Mouse (Mus musculus) cerebellum, adult 11 months (tissue): ENCODE measurements around the gene Ppp5c.

Experiments
- DNase-seq: peaks from one replicate; pipeline ENCODE4 v3.0.0; 2022

Gene Ppp5c

GRCm38 (mm10) chr7:16978173-16978572, 49.6 kb downstream of the Ppp5c start:
- DNase-seq: no peak

GRCm38 (mm10) chr7:16976298-16976697, 51.4 kb downstream of the Ppp5c start:
- DNase-seq: no peak

GRCm38 (mm10) chr7:16974018-16974417, 53.7 kb downstream of the Ppp5c start:
- no peak for DNase-seq

GRCm38 (mm10) chr7:16971160-16971559, 56.6 kb downstream of the Ppp5c start:
- DNase-seq: no peak

- no peak for DNase-seq
These were observed 59.3 kb downstream of the Ppp5c start for GRCm38 (mm10) chr7:16968414-16968813.

- no peak for DNase-seq
These were observed 66.0 kb downstream of the Ppp5c start for GRCm38 (mm10) chr7:16961678-16962077.

- peak; percentile 84 for DNase-seq
These were observed 68.1 kb downstream of the Ppp5c start, which contains the start of gene Pnmal1 for GRCm38 (mm10) chr7:16959539-16960187. Gene Pnmal1, plus strand, starts transcription at chr7:16959679.

- no peak for DNase-seq
These were observed 71.1 kb downstream of the Ppp5c start for GRCm38 (mm10) chr7:16956410-16957265.

- DNase-seq: no peak
These were observed 72.0 kb downstream of the Ppp5c start for GRCm38 (mm10) chr7:16955712-16956111.
